Mouse (Mus musculus) right cerebral cortex, adult 2 months (tissue): ENCODE data around the gene Acsl1.

Experiments
- DNase-seq, 2 experiments: peaks; one replicate each; pipeline ENCODE4 v3.0.0; 2021 to 2022; ENCODE audit warnings: low spot score in 2 of 2

The Acsl1 gene

DNA sequence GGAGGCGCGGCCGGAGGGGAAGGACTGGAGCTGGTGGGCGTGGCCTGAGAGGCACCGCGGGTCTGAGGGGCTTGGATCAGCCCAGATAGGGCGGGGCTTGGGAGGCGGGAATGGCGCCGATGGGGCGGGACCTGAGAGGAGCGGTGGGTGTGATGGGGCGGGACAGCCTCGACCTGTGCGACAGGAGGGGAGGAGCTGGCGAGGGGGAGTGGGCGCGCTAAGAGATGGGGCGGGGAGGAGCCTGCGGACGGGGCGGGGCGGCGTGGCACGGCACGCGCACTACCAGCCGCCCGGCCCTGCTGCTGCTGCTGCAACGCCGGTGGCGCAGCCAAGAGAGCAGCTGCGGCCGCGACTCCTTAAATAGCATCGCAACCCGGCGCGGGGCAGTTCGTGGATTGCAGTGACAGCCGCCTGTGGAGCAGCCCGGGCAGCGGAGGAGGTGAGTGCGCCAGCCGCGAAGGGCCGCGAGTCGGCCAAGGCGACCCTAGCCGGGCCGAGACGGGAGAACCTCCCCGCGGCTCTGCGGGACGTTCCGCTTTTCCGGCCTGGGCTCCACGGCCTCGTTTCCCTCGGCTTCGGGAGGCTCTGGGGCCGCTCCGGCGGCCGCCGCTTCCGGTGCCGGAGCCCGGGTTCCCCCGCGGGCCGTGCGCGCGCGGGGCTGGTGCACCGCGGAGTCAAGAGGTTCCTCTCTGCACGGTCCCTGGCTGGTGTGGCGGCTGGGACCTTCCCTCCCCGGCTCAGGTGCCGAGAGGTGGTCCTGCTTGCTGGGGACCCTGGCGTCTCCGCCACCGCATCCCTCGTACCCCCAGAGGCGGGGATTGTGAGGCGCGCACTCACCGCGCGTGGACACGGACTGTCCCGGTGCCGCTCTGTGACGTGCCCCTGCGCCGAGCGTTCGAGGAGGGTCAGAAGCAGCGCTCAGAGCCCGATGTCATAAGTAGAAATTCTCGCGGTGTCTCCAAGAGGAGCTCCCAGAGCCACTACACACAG, at the start of gene Acsl1:
Gene Acsl1 (plus strand): TSS at position 246 of the 990 bp plus-strand sequence.
- DNase-seq: peak; percentile 94 to 95

GRCm38 (mm10) chr8:46421515-46421914, 49.3 kb upstream of the Acsl1 start:
- no peak for DNase-seq

DNA sequence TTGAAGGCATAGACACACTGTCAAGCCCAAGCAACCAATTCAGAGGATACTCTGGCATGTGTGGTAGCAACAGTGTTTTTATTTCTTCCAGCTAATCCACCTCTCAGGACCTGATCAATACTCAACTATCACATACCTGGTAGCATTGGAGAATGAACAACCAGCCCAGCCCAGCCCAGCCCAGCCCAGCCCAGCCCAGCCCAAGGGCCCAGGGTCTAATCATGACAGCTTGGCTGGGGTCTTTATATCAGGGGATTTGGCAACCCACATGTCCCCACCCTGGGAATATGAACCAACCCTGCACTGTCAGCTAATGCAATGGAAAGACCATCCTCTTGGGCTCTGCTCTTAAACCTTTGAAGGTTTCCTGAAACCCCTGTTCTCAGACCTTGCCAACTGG, 42.9 kb upstream of the Acsl1 start:
- no peak for DNase-seq

GRCm38 (mm10) chr8:46429871-46430270, 41.0 kb upstream of the Acsl1 start:
- DNase-seq: peak; percentile 75 to 76

- no peak for DNase-seq
Measured at GRCm38 (mm10) chr8:46431921-46432320, 38.9 kb upstream of the Acsl1 start.

DNA sequence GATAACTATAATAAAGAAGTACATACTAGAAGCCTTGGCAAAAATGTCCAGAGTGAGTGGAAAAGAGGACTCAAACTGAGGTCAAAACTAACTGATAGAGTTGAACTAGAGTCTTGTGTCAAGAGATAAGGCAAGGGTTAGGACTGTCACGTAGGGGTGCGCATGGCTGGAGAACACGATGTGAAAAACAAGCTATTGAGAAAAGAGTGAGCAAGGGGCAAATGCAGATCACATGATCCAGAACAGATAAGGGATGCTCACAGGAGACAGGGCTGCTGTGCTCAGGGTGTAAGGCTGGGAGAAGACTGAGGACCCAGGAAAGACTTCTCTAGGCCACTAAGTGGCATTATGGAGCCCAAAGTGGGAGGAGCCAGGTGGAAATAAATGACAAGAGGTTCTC, 38.3 kb upstream of the Acsl1 start:
- DNase-seq: no peak

DNA sequence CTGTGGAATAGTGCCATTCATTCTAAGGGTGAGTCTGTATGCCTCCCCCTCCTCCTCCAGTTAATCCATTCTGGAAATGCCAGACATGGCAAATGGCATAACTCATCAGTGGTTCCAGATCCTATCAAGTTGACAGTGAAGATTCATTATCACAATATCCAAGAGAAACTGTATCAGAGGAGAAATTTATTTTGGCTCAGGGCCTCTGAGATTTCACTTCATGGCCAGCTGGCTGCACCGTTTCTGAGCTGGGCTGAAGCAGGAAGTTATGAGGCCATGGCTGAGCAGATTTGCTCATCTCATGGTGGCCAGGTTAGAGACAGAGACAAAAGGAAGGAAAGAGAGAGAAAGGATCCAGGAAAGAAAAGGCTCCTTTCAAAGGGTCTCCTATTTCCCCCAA, 37.2 kb upstream of the Acsl1 start:
- no peak for DNase-seq

GRCm38 (mm10) chr8:46438491-46438890, 32.3 kb upstream of the Acsl1 start:
- DNase-seq: no peak

- DNase-seq: no peak
Measured at GRCm38 (mm10) chr8:46445964-46446915, 24.6 kb upstream of the Acsl1 start.

- DNase-seq: no peak
Measured at GRCm38 (mm10) chr8:46447334-46447733, 23.5 kb upstream of the Acsl1 start.

GRCm38 (mm10) chr8:46448606-46449005, 22.2 kb upstream of the Acsl1 start:
- DNase-seq: no peak

DNA sequence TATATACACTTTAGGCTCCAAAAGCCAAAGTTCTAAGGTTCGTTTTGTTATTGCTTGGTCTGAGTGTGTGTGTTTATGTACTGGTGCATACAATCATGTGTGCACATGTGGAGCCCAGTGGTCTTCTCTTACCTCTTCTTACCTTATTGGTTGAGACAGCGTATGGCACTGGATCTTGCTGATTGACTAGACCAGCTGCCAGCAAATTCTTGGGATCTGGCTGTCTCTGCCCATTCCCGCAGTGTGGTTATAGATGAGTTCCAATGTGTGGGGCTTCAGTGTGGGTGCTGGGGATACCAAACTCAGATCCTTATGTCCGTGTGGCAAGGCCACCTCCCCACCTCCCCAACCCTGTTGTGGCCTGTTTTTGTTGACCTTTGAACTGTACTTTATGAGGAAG, 21.8 kb upstream of the Acsl1 start:
- no peak for DNase-seq

DNA sequence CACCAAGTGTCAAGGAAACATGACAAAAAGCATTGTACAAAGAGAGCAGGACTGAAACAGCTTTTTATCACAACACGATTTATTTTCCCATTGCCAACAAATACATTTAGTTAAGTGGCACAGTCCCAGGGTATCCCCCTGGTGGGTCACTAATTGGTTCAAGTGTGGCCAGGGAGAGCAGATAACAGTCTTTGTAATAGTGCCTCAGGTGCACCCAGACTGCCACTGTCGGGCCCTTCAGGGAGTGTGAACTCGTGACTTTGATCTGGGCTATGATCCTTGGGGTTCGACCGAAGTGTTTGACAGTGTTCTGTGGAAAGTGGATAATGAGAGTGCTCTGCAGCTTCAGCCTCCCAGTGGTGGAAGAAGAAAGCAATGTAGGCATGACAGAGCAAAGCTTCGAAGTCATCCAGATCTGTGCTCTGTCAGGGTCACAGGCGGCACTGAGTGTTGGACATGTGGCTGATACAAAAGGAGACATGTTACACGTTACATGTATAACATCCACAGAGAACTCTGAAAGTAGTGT, 21.1 kb upstream of the Acsl1 start:
- DNase-seq: no peak

GRCm38 (mm10) chr8:46458215-46458811, 12.5 kb upstream of the Acsl1 start:
- no peak for DNase-seq

GRCm38 (mm10) chr8:46468400-46468799, 2.4 kb upstream of the Acsl1 start:
- no peak for DNase-seq

DNA sequence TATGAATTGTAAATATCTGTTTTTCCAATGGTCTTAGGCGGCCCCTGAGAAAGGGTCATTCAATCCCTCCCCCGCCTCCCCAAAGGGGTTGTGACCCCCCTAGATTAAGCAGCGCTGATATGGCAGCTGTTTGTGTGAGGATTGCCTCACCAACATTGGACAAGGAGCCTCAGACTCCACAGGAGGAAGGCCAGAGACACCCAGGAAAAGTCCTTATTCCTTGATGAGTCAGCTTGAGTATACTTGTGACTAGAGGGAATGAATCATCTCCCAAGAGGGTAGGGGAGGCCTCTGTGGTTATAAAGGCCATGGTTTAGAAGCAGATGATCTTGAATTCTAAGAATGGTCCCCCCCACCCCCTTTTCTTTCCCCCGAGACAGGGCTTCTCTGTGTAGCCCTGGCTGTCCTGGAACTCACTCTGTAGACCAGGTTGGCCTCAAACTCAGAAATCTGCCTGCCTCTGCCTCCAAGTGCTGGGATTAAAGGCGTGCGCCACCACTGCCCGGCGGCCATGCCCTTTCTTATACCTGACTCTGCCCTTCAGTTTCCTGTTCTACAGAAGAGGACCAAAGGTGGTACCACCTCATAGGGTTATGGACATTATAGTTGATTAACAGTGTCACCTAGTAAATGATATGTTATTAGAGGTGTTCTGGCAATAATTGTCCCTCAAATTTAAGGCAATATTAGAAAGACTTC, 1.6 kb upstream of the Acsl1 start:
- DNase-seq: no peak

DNA sequence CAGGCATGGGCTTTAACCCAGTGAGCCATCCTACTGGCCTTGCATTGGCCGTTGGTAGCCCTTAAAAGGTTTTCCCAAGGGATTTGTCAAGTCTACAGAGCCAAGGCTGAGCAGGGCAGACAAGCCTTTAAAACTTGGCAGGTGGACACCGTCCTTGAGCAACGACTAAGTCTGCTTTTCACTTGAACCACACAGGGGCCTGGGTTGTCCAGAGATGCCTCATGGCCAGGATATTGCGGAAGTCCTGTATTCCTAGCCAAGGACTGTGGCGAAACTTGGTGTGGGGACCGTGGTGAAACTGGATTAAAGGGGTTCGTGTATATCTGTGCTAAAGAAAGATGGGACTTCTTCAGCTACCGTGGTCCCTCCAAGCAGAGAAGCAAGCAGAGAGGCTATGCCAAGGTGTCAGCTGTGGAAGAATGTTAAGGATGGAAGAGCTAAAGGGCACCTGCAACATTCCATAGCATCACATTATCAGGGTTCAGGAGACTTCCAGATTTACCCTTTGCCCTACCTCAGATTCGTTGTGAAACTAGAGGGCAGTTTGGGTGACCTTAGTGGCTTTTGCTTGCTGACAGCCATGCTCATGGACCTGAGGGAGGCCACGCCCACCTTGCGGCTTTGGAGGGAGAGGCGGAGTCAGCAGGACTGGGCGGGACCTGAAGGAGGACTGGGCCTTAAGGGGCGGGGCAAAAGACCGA, 596 bp upstream of the Acsl1 start:
- no peak for DNase-seq

- no peak for DNase-seq
Measured at GRCm38 (mm10) chr8:46471926-46472485, 1.2 kb downstream of the Acsl1 start.

DNA sequence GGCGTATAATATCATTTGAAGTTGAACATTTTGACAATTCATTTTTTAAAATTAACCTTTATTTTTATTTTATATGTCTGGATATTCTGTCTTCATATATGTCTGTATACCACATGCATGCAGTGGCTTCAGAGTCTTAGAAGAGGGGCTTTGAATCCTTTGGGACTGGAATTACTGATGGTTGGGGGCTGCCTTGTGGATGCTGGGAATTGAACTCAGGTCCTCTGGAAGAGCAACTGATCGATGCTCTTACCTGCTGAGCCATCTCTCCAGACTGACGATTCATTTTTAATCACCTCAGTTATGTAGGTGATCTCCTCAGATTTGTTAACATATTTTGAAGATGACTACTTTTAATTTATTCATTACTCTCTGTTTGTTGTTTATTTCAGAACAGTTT, 3.3 kb downstream of the Acsl1 start:
- DNase-seq: no peak

DNA sequence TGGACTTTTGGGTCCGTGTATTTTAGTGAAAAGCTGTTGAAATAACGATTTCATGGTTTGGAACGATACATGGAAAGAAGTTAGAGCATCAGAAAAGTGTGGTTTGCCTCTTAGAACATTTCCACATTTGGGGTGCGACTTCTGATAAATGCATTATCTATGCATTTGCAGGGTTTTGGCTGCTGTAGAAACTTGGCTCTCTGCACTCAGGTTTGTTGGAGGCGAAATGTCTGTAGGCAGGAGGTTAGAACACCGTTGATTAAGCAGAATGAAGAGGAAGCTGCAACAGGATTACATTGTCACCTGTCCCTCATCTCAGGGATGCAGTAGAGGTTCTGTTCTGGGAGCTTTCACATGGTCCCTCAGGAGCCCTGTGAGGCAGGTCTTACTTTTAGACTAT, 3.8 kb downstream of the Acsl1 start:
- DNase-seq: no peak
